Mouse (Mus musculus): Measurements from ENCODE around the gene E330017A01Rik.

DNA sequence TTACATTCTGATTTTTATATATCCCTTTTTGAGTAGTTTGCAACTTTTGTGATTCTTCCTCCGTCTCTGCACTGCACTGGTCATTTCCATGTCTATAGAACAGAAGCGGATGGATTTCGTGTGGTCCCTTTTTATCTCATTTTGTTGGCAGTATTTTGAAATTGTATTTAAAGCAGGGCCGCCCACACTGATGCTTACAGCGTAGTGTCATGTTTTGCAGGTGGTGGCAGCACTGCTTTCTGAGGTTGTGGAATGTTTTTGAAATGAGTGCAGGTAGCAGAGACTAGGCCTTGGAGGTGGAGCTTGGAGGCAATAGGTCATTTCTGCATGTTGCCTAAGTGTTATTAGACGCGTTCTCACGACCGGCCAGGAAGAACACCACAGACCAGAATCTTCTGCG lies 11.4 kb upstream of the E330017A01Rik start:
- no peak for TF ChIP-seq POLR2A (IDR thresholded peaks at IDR 0.05; ENCODE audit: extremely low read depth, insufficient read depth, low read length)
- TF ChIP-seq CTCF (IDR thresholded peaks at IDR 0.05; ENCODE audit: low read depth, low read length): no peak

Measured in liver, adult 2 months (tissue).